10 mouse cellular contexts compared by ENCODE assay signal in genomic region chr12:8818233-8818672, GRCm38 (mm10). TPM values are rescaled to one million over a fixed set of nuclear protein-coding genes. Genes with fewer than 3 reads are reported as not detected.
DNase-seq lines count a peak whose midpoint lies in the region; ATAC-seq lines count a peak whose summit lies in the region.
"Had no signal": no experiment of that assay in that cellular context is flagged by ENCODE, and none has a peak within 500 bp of the region (broad histone marks: within the 10 kb centered on the region; RNA-seq: fewer than 3 reads in every experiment).

No protein-coding gene starts in this region.

- H3K36me3 ChIP-seq in heart, embryonic 16.5 days (ENCODE audit: control insufficient read depth, insufficient read depth), result no peaks in the 10 kb centered on the region
- no peaks in the 10 kb centered on the region for H3K36me3 ChIP-seq in lung, embryonic 16.5 days (ENCODE audit: control insufficient read depth, insufficient read depth, low read length)
- H3K36me3 ChIP-seq: liver, embryonic 15.5 days had no signal

- H3K4me3 ChIP-seq in heart, embryonic 16.5 days (ENCODE audit: low read length), result no peak overlapping the region
- H3K4me3 ChIP-seq in lung, embryonic 16.5 days (ENCODE audit: low read length), result no peak overlapping the region
- H3K4me3 ChIP-seq: liver, embryonic 15.5 days had no signal

- peak overlapping the region; percentile 13; the same call in 1 of the 2 replicates for H3K4me2 ChIP-seq in heart, embryonic 16.5 days (ENCODE audit: low read depth, low read length)
- H3K4me2 ChIP-seq in lung, embryonic 16.5 days (ENCODE audit: low read depth, low read length), result peak overlapping the region; percentile 22
- H3K4me2 ChIP-seq: liver, embryonic 15.5 days had no signal

- ATAC-seq in heart, embryonic 16.5 days (replicated peaks; ENCODE audit: extremely low read depth, insufficient read depth, low FRiP score), result no peak
- ATAC-seq in lung, embryonic 16.5 days (ENCODE audit: low read depth), result peak; percentile 51
- no peak for ATAC-seq in megakaryocyte, adult 5-6 weeks (ENCODE audit: poor library complexity, severe bottlenecking)

- H3K4me1 ChIP-seq in heart, embryonic 16.5 days (ENCODE audit: control insufficient read depth, insufficient read depth, low read length), result peaks cover 5% of the 10 kb centered on the region
- peaks cover 11% of the 10 kb centered on the region for H3K4me1 ChIP-seq in lung, embryonic 16.5 days (replicated peaks; ENCODE audit: control insufficient read depth, insufficient read depth, low read length)
- H3K4me1 ChIP-seq: liver, embryonic 15.5 days had no signal

- intact Hi-C loops in heart, postnatal 36 days (cut with DNase I), result no loop called here

- H3K9ac ChIP-seq in heart, embryonic 16.5 days (ENCODE audit: low read length), result no peak overlapping the region
- H3K9ac ChIP-seq in lung, embryonic 16.5 days (ENCODE audit: low read length), result no peak overlapping the region
- H3K9ac ChIP-seq: liver, embryonic 15.5 days had no signal

- H3K27me3 ChIP-seq in heart, embryonic 16.5 days (ENCODE audit: control insufficient read depth, insufficient read depth, low read length), result peaks cover 4% of the 10 kb centered on the region
- no peaks in the 10 kb centered on the region for H3K27me3 ChIP-seq in lung, embryonic 16.5 days (ENCODE audit: control insufficient read depth, insufficient read depth, low read depth, low read length)

- DNase-seq in cerebellum, postnatal 14 days, result peak; percentile 55 to 62
- DNase-seq in cerebellum, adult 11 months, result no peak
- no peak for DNase-seq in heart, postnatal 36 days
- DNase-seq in lung, postnatal 36 days, result no peak
- DNase-seq in natural killer cell, adult 2 months (ENCODE audit: low spot score in 2 of 2), result no peak
- DNase-seq: adrenal gland, postnatal 14 days had no signal

- 42% methylated on average over 3 of the region's 3 CpGs for WGBS in heart, embryonic 16.5 days
- WGBS in lung, embryonic 16.5 days, result 22% methylated on average over 3 of the region's 3 CpGs

- H3K9me3 ChIP-seq in heart, embryonic 16.5 days (replicated peaks; ENCODE audit: control insufficient read depth, low read length), result no peaks in the 10 kb centered on the region
- H3K9me3 ChIP-seq in lung, embryonic 16.5 days (ENCODE audit: control insufficient read depth, low read length), result no peaks in the 10 kb centered on the region
- H3K9me3 ChIP-seq: liver, embryonic 15.5 days had no signal

- no peak overlapping the region for H3K27ac ChIP-seq in heart, embryonic 16.5 days (ENCODE audit: low read length)
- H3K27ac ChIP-seq in lung, embryonic 16.5 days (ENCODE audit: low read length), result no peak overlapping the region
- H3K27ac ChIP-seq: liver, embryonic 15.5 days had no signal

RNA-seq across cellular contexts. Expression of gene Sdc1, which starts 47.1 kb away (rescaled TPM):
- polyA plus RNA-seq in heart, embryonic 16.5 days (2015; fragmentation: Nextera tagmentation; extraction: Ambion mirVana), result 35.0 and 41.0 TPM in 2 replicates
- 1 to 10 TPM; 5.2 to 6.9 TPM for total RNA-seq in heart, postnatal 36 days (2021)
- 166 and 170 TPM in 2 replicates for polyA plus RNA-seq in lung, embryonic 16.5 days (2015; fragmentation: Nextera tagmentation; extraction: Ambion mirVana)
- 0.55 and 0.83 TPM in 2 replicates for total RNA-seq in megakaryocyte, adult 5-6 weeks (2015)
- total RNA-seq in megakaryocyte, adult 5-6 weeks (2017), result 0.77 and 1.2 TPM in 2 replicates

Comparison
In these comparisons a context has a peak if more than half of its experiments do, and no peak if none do; other contexts are left out.
1. DNase-seq: peak in cerebellum, postnatal 14 days (2 of 2); none in cerebellum, adult 11 months (single experiment), heart, postnatal 36 days (0 of 2), lung, postnatal 36 days (single experiment) and natural killer cell, adult 2 months (0 of 2).